Mouse (Mus musculus) yolk sac, embryonic 10.5 days (tissue): Measurements from ENCODE around the gene Tcf12.

Experiments
- DNase-seq: peaks from one replicate; pipeline ENCODE4 v3.0.0-alpha.2; 2017; ENCODE audit warnings: low spot score

The Tcf12 gene

GRCm38 (mm10) chr9:71981071-71981470 lies 130.6 kb downstream of the Tcf12 start:
- DNase-seq: no peak

- no peak for DNase-seq
These were observed 131.1 kb downstream of the Tcf12 start for GRCm38 (mm10) chr9:71980579-71980978.

- no peak for DNase-seq
These were observed 132.8 kb downstream of the Tcf12 start for GRCm38 (mm10) chr9:71978886-71979285.

GRCm38 (mm10) chr9:71976034-71976433 lies 135.6 kb downstream of the Tcf12 start:
- DNase-seq: no peak

GRCm38 (mm10) chr9:71975141-71975540 lies 136.5 kb downstream of the Tcf12 start:
- no peak for DNase-seq

- DNase-seq: peak; percentile 3
These were observed 137.1 kb downstream of the Tcf12 start for GRCm38 (mm10) chr9:71974541-71974959.

- no peak for DNase-seq
These were observed 147.6 kb downstream of the Tcf12 start for GRCm38 (mm10) chr9:71964039-71964438.

- DNase-seq: no peak
These were observed 151.7 kb downstream of the Tcf12 start for GRCm38 (mm10) chr9:71960026-71960396.

- no peak for DNase-seq
These were observed 152.2 kb downstream of the Tcf12 start for GRCm38 (mm10) chr9:71959259-71960025.

GRCm38 (mm10) chr9:71953217-71953616 lies 158.5 kb downstream of the Tcf12 start:
- DNase-seq: no peak

GRCm38 (mm10) chr9:71952621-71953076 lies 159.0 kb downstream of the Tcf12 start:
- DNase-seq: no peak

- no peak for DNase-seq
These were observed 159.7 kb downstream of the Tcf12 start for GRCm38 (mm10) chr9:71951926-71952325.

- DNase-seq: no peak
These were observed 160.3 kb downstream of the Tcf12 start for GRCm38 (mm10) chr9:71951341-71951740.

GRCm38 (mm10) chr9:71944801-71945200 lies 166.9 kb downstream of the Tcf12 start:
- no peak for DNase-seq

GRCm38 (mm10) chr9:71942424-71942823 lies 169.2 kb downstream of the Tcf12 start:
- DNase-seq: no peak

GRCm38 (mm10) chr9:71940016-71940415 lies 171.7 kb downstream of the Tcf12 start:
- no peak for DNase-seq

GRCm38 (mm10) chr9:71936199-71936598 lies 175.5 kb downstream of the Tcf12 start:
- DNase-seq: no peak

- no peak for DNase-seq
These were observed 176.8 kb downstream of the Tcf12 start for GRCm38 (mm10) chr9:71934833-71935232.

- no peak for DNase-seq
These were observed 179.7 kb downstream of the Tcf12 start for GRCm38 (mm10) chr9:71931965-71932364.

GRCm38 (mm10) chr9:71931358-71931715 lies 180.3 kb downstream of the Tcf12 start:
- no peak for DNase-seq

GRCm38 (mm10) chr9:71930431-71931357 lies 181.0 kb downstream of the Tcf12 start:
- DNase-seq: no peak

- DNase-seq: no peak
These were observed 195.1 kb downstream of the Tcf12 start for GRCm38 (mm10) chr9:71916662-71916953.
